Mouse (Mus musculus) midbrain, embryonic 14.5 days (tissue): Measurements from ENCODE around the gene Lmntd2. TPM values are rescaled to one million over a fixed set of nuclear protein-coding genes. Genes with fewer than 3 reads are reported as not detected.
A peak's percentile ranks its signal among the peaks of the same experiment; 100 is the strongest.

ENCODE experiments used
- ATAC-seq: fragments of 200-750 bp; cut with Nextera tagmentation; 2 replicates; pipeline ENCODE4 v1.8.0; 2017; ENCODE audit warnings: moderate number of reproducible peaks, moderate library complexity; ENCODE audit not compliant: low FRiP score, low TSS enrichment
- DNase-seq: peaks from one replicate; pipeline ENCODE4 v3.0.0-alpha.2; 2015
- H3K27ac ChIP-seq: fragments of 300-500 bp; sonication (generic); replicated peaks from 2 replicates; pipeline ENCODE4 v1.5.1; 2014; ENCODE audit warnings: mild to moderate bottlenecking, low read depth, low read length, moderate library complexity
- H3K27me3 ChIP-seq: fragments of 300-500 bp; sonication (generic); 2 replicates; pipeline ENCODE4 v1.6.1; 2014; ENCODE audit warnings: low read length, control low read depth, mixed read lengths; ENCODE audit not compliant: control insufficient read depth, insufficient read depth
- H3K36me3 ChIP-seq: fragments of 300-500 bp; sonication (generic); 2 replicates; pipeline ENCODE4 v1.6.1; 2014; ENCODE audit warnings: low read length, control low read depth; ENCODE audit not compliant: control insufficient read depth, insufficient read depth
- H3K4me1 ChIP-seq: fragments of 300-500 bp; sonication (generic); 2 replicates; pipeline ENCODE4 v1.6.1; 2014; ENCODE audit warnings: mild to moderate bottlenecking, antibody characterized with exemption, low read length, control low read depth; ENCODE audit not compliant: control insufficient read depth, insufficient read depth
- H3K4me2 ChIP-seq: fragments of 300-500 bp; sonication (generic); 2 replicates; pipeline ENCODE4 v1.6.1; 2014; ENCODE audit warnings: mild to moderate bottlenecking, low read length, moderate library complexity
- H3K4me3 ChIP-seq: fragments of 300-500 bp; sonication (generic); replicated peaks from 2 replicates; pipeline ENCODE4 v1.5.1; 2014; ENCODE audit warnings: low read depth, low read length
- H3K9ac ChIP-seq: fragments of 300-500 bp; sonication (generic); replicated peaks from 2 replicates; pipeline ENCODE4 v1.6.1; 2014; ENCODE audit warnings: mild to moderate bottlenecking, low read length, moderate library complexity
- H3K9me3 ChIP-seq: fragments of 300-500 bp; sonication (generic); 2 replicates; pipeline ENCODE4 v1.6.1; 2016; ENCODE audit warnings: low read length, control low read depth, mixed read lengths; ENCODE audit not compliant: control insufficient read depth
- WGBS: fragments of 180-500 bp; shearing (Covaris S2); extraction: QIAGEN DNeasy Blood & Tissue Kit; methylation state at CpG from one replicate; pipeline ENCODE4 v1.1.7; 2014; 5-methylcytosine and 5-hydroxymethylcytosine counted together
- polyA plus RNA-seq: library from polyadenylated mRNA; unstranded; fragments of >200 nt; fragmentation: Nextera tagmentation; extraction: Ambion mirVana; gene quantifications from 2 replicates; pipeline ENCODE4 v1.2.1, GENCODE M21; 2014

Lmntd2 gene
- polyA plus RNA-seq, 1 experiment from 2014 or later: 1.1 TPM

GRCm38 (mm10) chr7:141218557-141219133 is 4.8 kb upstream of the Lmntd2 start:
- DNase-seq: no peak
- Histone ChIP-seq H3K27me3 (no peaks in the 10 kb centered on the region), H3K4me2 (no peak overlapping the region), H3K9me3 (no peaks in the 10 kb centered on the region), H3K27ac (no peak overlapping the region), H3K9ac (no peak overlapping the region), H3K4me3 (no peak overlapping the region), H3K36me3 (0 out of 2 replicates have a peak, but pooled peaks cover 5% of the 10 kb centered on the region), H3K4me1 (peaks cover 28% of the 10 kb centered on the region)
- no peak for ATAC-seq
- WGBS: 93% methylated on average over 5 of the region's 5 CpGs

DNA sequence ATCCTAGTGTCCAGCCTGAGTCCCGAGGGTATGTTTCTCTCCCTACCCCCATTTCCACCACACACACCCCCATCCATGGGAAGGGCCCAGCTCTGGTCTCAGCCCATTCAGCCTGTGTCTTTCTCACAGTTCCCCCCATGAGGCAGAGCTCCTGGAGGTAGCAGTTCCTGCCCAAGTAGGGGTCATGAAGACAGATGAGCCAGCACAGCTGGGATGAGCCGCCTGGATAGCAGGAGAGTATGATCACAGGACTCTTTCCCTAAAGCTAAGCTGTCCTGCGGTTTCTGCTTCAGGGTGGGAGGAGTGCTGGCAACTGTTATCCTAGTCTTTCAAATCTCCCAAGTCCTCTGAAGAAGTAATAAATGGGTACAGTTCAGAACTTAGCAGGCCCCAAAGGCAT is 4.3 kb upstream of the Lmntd2 start:
- H3K36me3 ChIP-seq: 0 out of 2 replicates have a peak, but pooled peaks cover 5% of the 10 kb centered on the region
- WGBS: 89% methylated on average over 3 of the region's 3 CpGs
- H3K9ac ChIP-seq: no peak overlapping the region
- no peaks in the 10 kb centered on the region for H3K27me3 ChIP-seq
- H3K9me3 ChIP-seq: no peaks in the 10 kb centered on the region
- DNase-seq: no peak
- no peak overlapping the region for H3K27ac ChIP-seq
- no peak for ATAC-seq
- H3K4me1 ChIP-seq: peaks cover 28% of the 10 kb centered on the region
- no peak overlapping the region for H3K4me2 ChIP-seq
- no peak overlapping the region for H3K4me3 ChIP-seq

GRCm38 (mm10) chr7:141217343-141218013 is 3.6 kb upstream of the Lmntd2 start:
- Histone ChIP-seq H3K36me3 (0 out of 2 replicates have a peak, but pooled peaks cover 5% of the 10 kb centered on the region), H3K4me2 (no peak overlapping the region), H3K4me3 (no peak overlapping the region), H3K4me1 (peaks cover 23% of the 10 kb centered on the region), H3K27me3 (no peaks in the 10 kb centered on the region), H3K9me3 (no peaks in the 10 kb centered on the region), H3K9ac (no peak overlapping the region), H3K27ac (no peak overlapping the region)
- no peak for DNase-seq
- no peak for ATAC-seq
- WGBS: 91% methylated on average over 17 of the region's 17 CpGs

- peak overlapping the region; percentile 66; the same call in 1 of the 2 replicates for H3K4me3 ChIP-seq
- WGBS: 89% methylated on average over 11 of the region's 11 CpGs
- H3K36me3 ChIP-seq: 0 out of 2 replicates have a peak, but pooled peaks cover 5% of the 10 kb centered on the region
- no peaks in the 10 kb centered on the region for H3K27me3 ChIP-seq
- no peaks in the 10 kb centered on the region for H3K9me3 ChIP-seq
- peak overlapping the region; percentile 61; the same call in 1 of the 2 replicates for H3K9ac ChIP-seq
- no peak for DNase-seq
- ATAC-seq: no peak
- H3K4me2 ChIP-seq: peak overlapping the region; percentile 95
- H3K27ac ChIP-seq: no peak overlapping the region
- H3K4me1 ChIP-seq: peaks cover 18% of the 10 kb centered on the region
Measured at GRCm38 (mm10) chr7:141216894-141217293, 3.0 kb upstream of the Lmntd2 start.

DNA sequence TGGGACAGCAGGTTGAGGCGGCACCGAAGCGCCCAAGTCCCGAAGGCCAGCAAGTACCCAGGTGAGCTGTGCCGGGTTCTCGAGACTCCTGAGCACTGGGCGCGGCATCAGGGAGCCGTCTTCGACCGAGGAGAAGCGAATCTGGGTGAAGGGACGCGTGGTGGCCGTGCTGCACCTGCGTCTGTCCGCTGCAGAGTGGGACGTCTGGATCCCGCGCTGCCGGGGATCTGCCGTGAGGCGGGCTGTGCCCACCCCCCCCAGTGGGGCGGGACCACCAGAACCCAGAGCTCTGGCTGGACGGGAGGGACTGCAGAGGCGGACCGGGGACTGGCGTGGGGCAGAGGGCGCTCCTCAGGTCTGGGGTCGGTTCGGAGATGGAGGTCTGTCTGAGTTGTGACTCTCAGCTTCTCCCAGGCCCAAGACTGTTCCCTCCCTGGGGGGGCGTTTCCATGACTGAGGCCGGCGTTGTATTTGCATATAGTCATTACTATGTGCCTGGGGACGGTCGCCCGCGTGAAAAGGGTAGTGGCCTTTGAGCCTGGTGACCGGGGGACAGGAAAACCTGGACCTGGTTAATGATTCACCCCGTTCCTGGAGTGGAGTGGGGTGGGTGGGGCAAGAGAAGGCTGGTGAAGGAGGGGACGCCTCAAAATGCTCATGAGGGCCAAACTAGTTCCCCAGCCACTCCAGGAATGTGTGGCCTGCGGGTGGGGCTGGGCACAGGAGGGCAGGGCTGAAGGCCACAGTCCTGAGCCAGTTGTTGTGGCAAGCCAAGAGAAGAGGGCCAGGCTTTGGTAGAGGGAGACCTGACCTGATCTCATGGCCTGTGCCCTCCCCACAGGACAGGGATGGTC is 2.2 kb upstream of the Lmntd2 start:
- 0 out of 2 replicates have a peak, but pooled peaks cover 5% of the 10 kb centered on the region for H3K36me3 ChIP-seq
- peak overlapping the region; percentile 66 for H3K4me3 ChIP-seq
- H3K4me2 ChIP-seq: peak overlapping the region; percentile 95
- H3K27ac ChIP-seq: peak overlapping the region; percentile 57; the same call in 1 of the 2 replicates
- no peaks in the 10 kb centered on the region for H3K9me3 ChIP-seq
- ATAC-seq (peak; percentile 62), DNase-seq (no peak)
- H3K9ac ChIP-seq: peak overlapping the region; percentile 61
- under 1% methylated on average over 42 of the region's 42 CpGs for WGBS
- no peaks in the 10 kb centered on the region for H3K27me3 ChIP-seq
- H3K4me1 ChIP-seq: peaks cover 16% of the 10 kb centered on the region

GRCm38 (mm10) chr7:141215101-141215879 is 1.4 kb upstream of the Lmntd2 start, which contains the start of gene Rassf7:
TSS of gene Rassf7 (plus strand) at chr7:141215860.
- under 1% methylated on average over 41 of the region's 41 CpGs for WGBS
- H3K4me1 ChIP-seq: peaks cover 13% of the 10 kb centered on the region

DNA sequence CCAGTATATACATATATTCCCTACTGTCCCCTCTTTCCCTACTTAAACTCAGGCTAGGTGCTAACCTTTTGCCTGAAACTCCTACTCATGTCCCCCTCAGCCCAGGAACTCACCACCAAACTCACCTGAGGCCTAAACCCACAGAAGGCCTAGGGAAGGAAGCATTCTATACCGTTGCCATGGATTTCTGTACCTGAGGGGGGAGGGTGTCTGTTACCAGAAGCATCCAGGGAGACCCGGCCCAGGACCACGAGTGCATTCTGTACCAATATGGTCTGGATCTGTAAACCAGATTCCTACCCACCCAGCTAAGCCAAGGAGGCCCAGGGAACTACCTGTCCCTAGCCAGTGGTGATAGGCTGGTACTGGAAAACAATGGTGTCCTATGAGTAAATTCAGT is 430 bp upstream of the Lmntd2 start:
- Histone ChIP-seq H3K9me3 (no peaks in the 10 kb centered on the region), H3K4me1 (peaks cover 13% of the 10 kb centered on the region), H3K9ac (no peak overlapping the region), H3K4me2 (no peak overlapping the region; the same call in 1 of the 2 replicates), H3K4me3 (no peak overlapping the region), H3K27me3 (no peaks in the 10 kb centered on the region), H3K27ac (peak overlapping the region; percentile 90; the same call in 1 of the 2 replicates), H3K36me3 (0 out of 2 replicates have a peak, but pooled peaks cover 5% of the 10 kb centered on the region)
- ATAC-seq (no peak), DNase-seq (no peak)
- 83% methylated on average over 3 of the region's 3 CpGs for WGBS

More at GRCm38 (mm10) chr7:141215101-141215879, 1.4 kb upstream of the Lmntd2 start, which contains the start of gene Rassf7:
- peak; percentile 96 for DNase-seq
- peak within 1 kb of the TSS; percentile 95 for H3K4me2 ChIP-seq
- H3K36me3 ChIP-seq: 0 out of 2 replicates have a peak, but pooled peaks cover 5% of the 10 kb centered on the region
- H3K27ac ChIP-seq: peak within 1 kb of the TSS; percentile 90
- H3K27me3 ChIP-seq: no peaks in the 10 kb centered on the region
- H3K9me3 ChIP-seq: no peaks in the 10 kb centered on the region
- peak within 1 kb of the TSS; percentile 61 for H3K9ac ChIP-seq
- peak within 1 kb of the TSS; percentile 66 for H3K4me3 ChIP-seq
- peak; percentile 95 for ATAC-seq

- Histone ChIP-seq H3K9ac (no peak overlapping the region), H3K27ac (no peak overlapping the region), H3K4me1 (peaks cover 13% of the 10 kb centered on the region), H3K9me3 (no peaks in the 10 kb centered on the region), H3K27me3 (no peaks in the 10 kb centered on the region), H3K4me2 (no peak overlapping the region), H3K4me3 (no peak overlapping the region), H3K36me3 (0 out of 2 replicates have a peak, but pooled peaks cover 2% of the 10 kb centered on the region)
- no peak for DNase-seq
- 91% methylated on average over 3 of the region's 3 CpGs for WGBS
- no peak for ATAC-seq
Measured at GRCm38 (mm10) chr7:141213133-141213532, 747 bp downstream of the Lmntd2 start.
